Mouse (Mus musculus) brain, embryonic 18.5 days (tissue): ENCODE data around the gene Gins2.

Source experiments
- DNase-seq: peaks from one replicate; pipeline ENCODE4 v3.0.0-alpha.2; 2012; ENCODE audit warnings: low read depth, low spot score

Gene Gins2

GRCm38 (mm10) chr8:120602672-120603071, 13.6 kb upstream of the Gins2 start:
- no peak for DNase-seq

DNA sequence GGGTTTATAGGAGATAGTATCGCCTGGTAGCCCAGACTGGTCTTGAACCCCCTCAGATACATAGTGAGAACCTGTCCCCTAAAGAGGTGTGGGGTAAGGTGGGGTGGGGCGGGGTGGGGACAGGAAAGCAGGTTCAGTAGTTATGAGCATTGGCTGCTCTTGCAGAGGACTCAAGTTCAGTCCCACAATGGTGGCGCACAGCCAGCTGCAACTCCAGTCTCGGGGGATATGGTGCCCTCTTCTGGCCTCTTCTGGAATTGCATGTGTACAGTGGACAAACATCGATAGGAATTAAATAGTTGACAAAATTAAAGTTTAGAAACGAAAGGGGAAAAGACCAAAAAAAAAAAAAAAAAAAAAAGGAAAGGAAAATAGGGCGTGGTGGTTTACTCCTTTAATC, 10.4 kb upstream of the Gins2 start:
- DNase-seq, result no peak

- peak; percentile 70 for DNase-seq
Measured at GRCm38 (mm10) chr8:120598579-120598978, 9.5 kb upstream of the Gins2 start.

DNA sequence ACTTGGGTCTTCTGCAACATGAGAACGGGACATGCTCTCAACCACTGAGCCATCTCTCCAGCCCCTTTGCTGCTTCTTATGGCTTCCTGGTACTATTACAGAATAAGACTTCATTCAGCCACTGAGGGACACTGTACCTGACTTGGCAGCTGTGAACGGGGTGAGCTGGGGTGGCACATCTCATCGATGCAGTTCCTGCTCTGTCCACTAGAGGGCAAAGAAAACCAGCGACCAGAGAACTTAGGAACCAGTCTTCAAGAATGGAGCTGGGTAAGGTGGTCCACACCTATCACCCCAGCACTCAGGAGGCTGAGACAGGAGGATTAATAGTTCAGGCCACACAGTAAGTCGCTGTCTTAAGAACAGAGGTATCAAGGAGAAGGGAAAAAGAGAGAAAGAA, 6.9 kb upstream of the Gins2 start:
- no peak for DNase-seq

GRCm38 (mm10) chr8:120594571-120594970, 5.5 kb upstream of the Gins2 start:
- DNase-seq, result no peak

DNA sequence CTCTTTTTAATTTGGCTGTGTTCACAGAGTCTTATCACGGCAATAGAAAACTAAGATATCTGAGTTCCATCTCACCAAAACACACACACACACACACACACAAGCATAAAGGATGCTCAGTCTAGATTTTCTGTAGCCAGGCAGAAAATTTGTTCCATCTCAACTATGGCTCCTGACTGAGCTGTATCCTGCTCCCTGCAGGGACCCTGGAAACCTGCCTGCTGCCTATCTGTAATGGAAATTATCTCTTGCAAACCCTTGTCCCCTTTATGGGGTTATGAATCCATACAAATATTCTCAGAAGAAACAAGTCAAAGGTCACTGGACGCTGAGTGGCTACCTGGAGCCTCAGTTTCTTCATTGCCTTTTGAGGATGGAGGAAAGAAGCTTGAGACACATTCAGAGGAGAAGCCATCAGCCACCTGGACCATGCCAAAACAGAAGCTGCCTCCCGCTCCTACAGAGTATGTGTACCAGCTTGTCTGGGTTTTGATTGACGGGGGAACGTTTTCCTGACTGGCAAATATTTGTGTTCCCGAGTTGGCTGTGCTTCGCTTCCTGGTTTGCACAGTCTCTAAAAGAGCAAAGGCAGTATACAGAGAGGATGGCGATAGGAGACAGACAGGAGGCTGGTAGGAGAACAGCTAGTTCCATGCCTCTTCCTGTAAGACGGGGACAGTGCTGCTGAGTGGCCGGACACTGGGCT, 2.6 kb upstream of the Gins2 start:
- DNase-seq, result no peak

DNA sequence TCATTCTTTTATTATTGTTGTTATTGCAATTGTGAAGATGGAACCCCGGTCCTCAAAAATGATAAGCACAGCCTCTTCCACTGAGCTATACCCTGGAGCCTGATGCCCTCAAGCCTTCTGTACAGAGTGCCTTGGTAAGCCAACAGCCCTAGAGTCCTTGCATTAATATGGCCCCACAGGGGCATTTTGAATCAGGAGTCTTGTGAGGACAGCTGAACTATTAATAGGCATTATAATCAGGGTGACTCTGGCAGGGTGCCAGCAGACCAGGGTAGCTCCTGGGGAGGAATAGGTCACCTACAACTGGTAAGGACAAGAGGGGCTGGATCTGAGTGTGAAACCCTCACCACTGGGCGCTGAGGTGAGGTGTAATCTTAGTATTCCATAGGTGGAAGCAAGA, 817 bp upstream of the Gins2 start:
- no peak for DNase-seq

DNA sequence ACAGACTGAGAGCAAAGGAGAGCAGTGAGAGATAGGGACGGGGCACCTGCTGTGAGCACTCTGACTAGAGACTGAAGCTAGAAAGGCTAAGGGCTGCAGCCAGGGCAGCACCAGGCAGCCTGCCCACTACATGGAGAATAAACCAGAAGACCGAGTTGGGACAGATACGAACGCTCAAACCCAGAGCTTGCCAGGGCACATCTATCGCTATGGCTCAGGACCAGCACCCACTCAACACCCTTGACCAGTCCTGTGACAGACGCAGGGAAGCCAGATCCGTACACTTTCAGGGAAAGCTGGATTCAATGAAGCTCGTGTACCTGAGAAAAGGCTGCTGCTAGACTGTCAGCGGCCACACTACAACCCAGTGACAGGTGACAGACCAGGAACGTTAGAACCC, 3.6 kb downstream of the Gins2 start:
- no peak for DNase-seq

GRCm38 (mm10) chr8:120581811-120582210, 7.3 kb downstream of the Gins2 start:
- DNase-seq, result no peak

DNA sequence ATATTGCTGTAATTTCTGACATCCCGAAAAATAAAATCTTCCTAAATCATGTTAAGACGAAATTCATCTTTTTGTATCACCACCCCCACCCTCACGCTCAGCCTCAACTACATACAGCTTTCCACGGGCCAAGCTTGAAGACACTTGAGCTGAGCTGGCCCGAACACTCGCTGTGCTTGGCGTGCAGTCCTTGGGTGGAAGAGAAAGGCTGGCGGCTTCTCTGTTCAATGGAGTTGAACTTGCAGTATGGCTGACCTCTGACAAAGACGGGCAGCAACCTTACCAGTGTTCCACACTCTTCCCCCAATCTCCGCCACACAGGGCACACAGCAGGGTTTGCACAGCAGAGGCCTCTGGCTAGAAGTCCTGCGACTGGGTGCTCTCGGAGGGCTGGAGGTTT, 7.8 kb downstream of the Gins2 start:
- DNase-seq, result no peak

DNA sequence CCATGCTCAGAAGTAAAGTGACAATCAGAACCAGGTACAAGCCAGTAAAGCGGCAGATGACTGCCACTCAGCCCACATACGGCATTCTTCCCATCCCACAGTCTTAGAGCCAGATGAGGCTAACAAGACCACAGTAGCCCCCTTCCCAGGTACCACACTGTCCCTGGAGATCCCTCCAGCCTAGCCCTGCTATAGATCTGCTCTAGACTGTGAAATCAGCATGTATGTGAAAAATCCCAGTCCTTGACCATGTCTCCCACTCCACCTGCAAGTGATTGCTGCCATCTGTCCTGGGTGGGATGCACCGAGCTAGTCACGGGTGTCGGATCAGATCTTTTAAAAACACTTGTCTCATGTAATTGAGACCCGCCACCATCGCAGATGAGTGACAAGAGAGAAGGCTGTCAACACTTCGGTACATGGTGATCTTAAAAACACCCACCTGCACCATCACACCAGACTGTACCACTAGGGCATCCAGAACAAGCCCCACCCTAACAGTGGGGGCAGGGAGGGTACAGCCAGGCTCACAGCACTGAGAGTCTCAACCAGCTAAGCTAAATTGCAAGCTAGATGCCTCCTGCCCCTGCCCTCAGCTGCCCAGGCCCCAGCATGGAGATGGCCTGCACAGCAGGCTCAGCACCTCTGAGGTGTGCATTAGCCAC, 8.6 kb downstream of the Gins2 start:
- DNase-seq, result no peak

GRCm38 (mm10) chr8:120577821-120578220, 11.3 kb downstream of the Gins2 start:
- DNase-seq, result no peak

DNA sequence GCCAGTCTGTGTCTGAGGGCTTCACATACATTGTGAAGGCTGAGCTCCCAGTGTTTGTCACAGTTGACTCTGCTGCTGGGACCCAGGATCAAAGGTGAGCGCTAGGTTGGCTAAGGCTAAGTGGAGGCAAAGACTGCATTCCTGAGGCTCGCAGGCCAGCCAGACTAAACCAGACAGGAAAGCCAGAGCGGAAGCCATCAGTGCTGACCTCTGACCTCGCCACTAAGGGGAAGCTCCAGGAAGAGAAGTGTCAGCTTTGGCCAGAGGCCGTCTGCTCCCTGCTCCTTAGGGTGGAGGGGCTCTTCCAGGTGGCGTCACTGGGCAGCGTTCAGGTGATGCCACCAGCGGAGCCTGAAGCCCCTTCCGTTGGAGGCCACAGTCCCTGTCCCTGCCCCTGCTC, 13.3 kb downstream of the Gins2 start:
- DNase-seq, result no peak

- DNase-seq, result no peak
Measured at GRCm38 (mm10) chr8:120574941-120575340, 14.2 kb downstream of the Gins2 start.

- DNase-seq, result no peak
Measured at GRCm38 (mm10) chr8:120573866-120574265, 15.2 kb downstream of the Gins2 start.

GRCm38 (mm10) chr8:120572534-120572933, 16.6 kb downstream of the Gins2 start:
- no peak for DNase-seq

- DNase-seq, result no peak
Measured at GRCm38 (mm10) chr8:120571561-120571960, 17.5 kb downstream of the Gins2 start.

DNA sequence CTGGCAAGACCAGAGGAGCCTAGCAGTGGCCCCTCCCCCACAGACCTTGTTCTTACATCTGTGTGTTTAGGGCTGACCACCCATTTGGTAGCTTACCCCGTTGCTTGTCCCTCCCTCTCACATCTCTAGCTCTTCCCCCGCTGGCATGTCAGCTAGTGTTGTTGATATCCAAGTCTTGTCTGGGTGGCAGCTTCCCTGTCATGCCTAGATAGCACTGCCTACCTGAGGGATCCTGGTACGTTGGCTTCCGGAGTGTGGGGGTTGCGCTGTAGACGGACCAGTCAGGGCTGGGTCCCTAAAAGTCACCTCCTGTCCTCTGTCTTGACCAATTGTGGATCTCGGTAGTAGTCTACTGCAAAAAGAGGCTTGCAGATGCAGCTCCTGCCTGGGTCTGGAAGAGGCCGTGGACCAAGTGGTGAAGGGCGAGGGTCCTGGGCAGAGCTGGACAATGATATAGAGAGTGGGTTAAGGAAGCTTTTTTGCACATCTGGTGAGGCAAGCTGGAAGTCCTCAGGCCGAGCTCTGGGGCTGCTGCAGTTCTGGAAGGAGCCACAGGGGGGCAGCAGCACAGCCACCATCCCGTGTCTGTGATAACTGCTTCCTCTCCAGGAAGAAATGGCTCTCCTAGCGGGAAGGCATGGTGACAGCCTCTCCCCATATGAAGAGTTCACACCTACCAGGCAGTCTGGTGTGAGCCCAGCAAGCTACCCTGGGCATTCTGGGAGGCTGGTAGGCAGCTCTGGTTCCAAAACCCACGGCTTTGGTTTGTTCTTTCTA, 19.0 kb downstream of the Gins2 start:
- DNase-seq, result no peak

- no peak for DNase-seq
Measured at GRCm38 (mm10) chr8:120569123-120569522, 20.0 kb downstream of the Gins2 start.

- DNase-seq, result no peak
Measured at GRCm38 (mm10) chr8:120568164-120568798, 20.8 kb downstream of the Gins2 start.

DNA sequence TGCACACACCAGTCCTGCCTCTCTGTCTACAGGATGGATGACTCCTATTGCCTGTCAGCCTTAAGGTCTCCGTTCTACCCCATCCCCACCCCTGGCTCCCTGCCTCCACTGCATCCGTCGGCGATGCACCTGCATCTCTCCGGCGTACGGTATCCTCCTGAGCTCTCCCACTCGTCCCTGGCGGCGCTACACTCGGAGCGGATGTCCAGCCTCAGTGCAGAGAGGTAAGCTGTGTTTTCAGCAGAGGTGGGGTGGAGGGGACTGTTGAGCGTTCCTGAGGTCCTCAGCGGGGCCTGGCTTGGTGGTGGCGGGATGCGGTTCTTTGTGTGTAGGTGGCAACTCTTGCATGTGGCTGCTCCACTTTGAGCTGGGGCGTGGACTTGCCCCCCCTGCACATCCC, 21.4 kb downstream of the Gins2 start:
- DNase-seq, result no peak

DNA sequence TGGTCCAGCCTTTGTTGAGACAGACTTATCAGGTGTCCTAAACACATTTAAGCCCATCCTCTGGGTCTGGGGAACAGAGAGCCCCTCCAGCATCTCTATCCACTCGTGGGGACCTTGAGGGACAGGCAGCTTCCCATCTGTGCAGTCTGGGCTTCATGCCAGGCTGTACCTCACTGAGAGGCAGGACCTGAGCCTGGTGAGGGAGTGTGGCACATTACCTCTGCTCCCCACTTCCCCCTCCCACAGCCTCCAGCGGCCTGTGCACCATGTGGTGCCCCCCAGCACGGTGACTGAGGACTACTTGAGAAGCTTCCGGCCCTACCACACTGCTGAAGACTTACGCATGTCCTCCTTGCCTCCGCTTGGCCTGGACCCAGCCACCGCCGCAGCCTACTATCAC, 22.4 kb downstream of the Gins2 start:
- no peak for DNase-seq
